Mouse (Mus musculus): Measurements from ENCODE around the gene Nek11.
A peak's percentile ranks its signal among the peaks of the same experiment; 100 is the strongest.

Gene Nek11

GRCm38 (mm10) chr9:105395218-105395627 is at the start of gene Nek11, which contains the start of gene Aste1:
Nek11 (minus strand) TSS chr9:105395524.
Aste1 (plus strand) TSS chr9:105395392.
- DNase-seq (ENCODE audit: low spot score in 2 of 2) = peak; percentile 88 to 93

- DNase-seq (ENCODE audit: low spot score in 2 of 2) = no peak
These were observed 13.2 kb upstream of the Nek11 start for GRCm38 (mm10) chr9:105408549-105408948.

DNA sequence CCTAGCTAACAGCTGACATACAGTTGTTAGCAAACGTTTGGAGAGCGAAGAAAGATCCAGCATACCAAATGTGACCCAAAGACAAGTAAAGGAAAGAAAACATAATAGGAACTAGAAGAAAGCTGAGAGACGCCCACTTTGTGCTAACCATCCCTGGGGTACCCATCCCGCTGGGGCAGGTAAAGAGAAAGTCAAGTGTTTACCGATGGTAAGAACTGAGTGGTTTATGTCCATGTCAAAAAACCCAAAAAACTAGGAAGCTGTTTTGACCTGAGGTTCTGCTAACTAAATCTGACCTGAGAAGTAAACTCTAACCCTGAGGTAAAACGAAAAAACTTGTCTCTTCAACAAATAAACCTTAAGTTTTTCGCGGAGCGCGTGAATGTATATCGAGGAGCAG is 604 bp downstream of the Nek11 start:
- DNase-seq (ENCODE audit: low spot score in 2 of 2) = no peak

GRCm38 (mm10) chr9:105390616-105391015 is 4.7 kb downstream of the Nek11 start:
- DNase-seq (ENCODE audit: low spot score in 2 of 2) = no peak

- DNase-seq (ENCODE audit: low spot score in 2 of 2) = peak in 1 of 2 experiments; percentile 56
These were observed 6.0 kb downstream of the Nek11 start for GRCm38 (mm10) chr9:105389289-105389688.

- DNase-seq (ENCODE audit: low spot score in 2 of 2) = no peak
These were observed 7.9 kb downstream of the Nek11 start for GRCm38 (mm10) chr9:105387403-105387802.

GRCm38 (mm10) chr9:105379533-105380145 is 15.7 kb downstream of the Nek11 start:
- DNase-seq (ENCODE audit: low spot score in 2 of 2) = no peak

DNA sequence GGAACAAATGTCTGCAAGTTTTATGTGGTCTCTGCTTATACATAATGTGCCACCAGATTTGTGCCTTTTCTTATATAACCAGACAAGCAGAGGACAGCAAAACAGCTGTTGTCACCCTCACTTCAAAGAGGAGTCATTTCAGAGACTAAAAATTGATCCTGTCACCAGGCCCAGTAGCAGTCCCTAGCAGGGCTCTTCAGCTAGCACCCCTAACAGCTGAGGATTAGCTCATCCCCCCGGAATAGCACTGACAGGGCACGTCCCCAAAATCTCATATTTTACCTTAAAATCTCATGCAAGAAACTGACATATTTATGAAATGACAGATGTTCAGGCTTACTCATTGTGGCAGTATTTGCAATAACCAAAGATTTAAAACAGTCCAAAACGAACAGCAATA is 17.7 kb downstream of the Nek11 start:
- DNase-seq (ENCODE audit: low spot score in 2 of 2) = no peak

GRCm38 (mm10) chr9:105376954-105377530 is 18.3 kb downstream of the Nek11 start:
- DNase-seq (ENCODE audit: low spot score in 2 of 2) = no peak

- no peak for DNase-seq (ENCODE audit: low spot score in 2 of 2)
These were observed 18.9 kb downstream of the Nek11 start for GRCm38 (mm10) chr9:105376411-105376810.

- DNase-seq (ENCODE audit: low spot score in 2 of 2) = no peak
These were observed 21.0 kb downstream of the Nek11 start for GRCm38 (mm10) chr9:105374361-105374760.

DNA sequence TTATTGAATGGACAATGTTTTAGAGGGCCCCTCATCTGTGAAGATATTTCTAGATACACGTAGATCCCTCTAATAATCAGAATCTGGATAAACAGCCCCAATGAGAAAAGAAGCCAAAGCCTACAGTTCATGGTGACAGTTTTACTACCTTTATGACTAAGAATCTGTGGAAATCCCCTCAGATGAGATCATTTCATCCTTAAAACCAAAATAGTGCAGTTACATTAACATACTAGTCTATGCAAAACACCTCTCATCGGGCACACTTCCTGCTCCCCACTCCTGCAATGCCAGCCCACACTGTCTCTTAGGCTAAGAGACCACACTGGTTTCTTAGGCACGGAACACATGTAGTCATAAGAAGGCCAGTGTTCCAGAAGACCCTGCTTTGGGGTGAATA is 26.7 kb downstream of the Nek11 start:
- no peak for DNase-seq (ENCODE audit: low spot score in 2 of 2)

- DNase-seq (ENCODE audit: low spot score in 2 of 2) = no peak
These were observed 29.1 kb downstream of the Nek11 start for GRCm38 (mm10) chr9:105366199-105366598.

- no peak for DNase-seq (ENCODE audit: low spot score in 2 of 2)
These were observed 31.6 kb downstream of the Nek11 start for GRCm38 (mm10) chr9:105363520-105364231.

DNA sequence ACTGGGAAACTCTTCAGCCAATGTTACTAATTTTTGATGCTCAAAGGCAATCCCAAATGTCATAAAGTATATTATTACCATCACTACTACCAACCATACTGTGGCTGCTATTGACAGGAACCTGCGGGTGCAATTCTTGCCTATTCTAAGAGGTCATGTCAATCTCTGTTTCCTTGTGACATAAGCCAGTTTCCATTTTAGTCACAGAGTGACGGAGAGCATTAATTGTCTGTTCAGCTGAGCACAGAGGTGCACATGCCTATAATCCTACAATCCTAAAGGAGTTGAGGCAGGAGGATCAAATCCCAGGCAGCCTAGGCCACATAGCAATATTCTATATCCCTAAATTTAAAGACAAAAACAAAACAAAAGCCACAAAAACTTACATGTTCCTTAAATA is 33.1 kb downstream of the Nek11 start:
- no peak for DNase-seq (ENCODE audit: low spot score in 2 of 2)

GRCm38 (mm10) chr9:105349034-105349433 is 46.3 kb downstream of the Nek11 start:
- DNase-seq (ENCODE audit: low spot score in 2 of 2) = no peak

- DNase-seq (ENCODE audit: low spot score in 2 of 2) = no peak
These were observed 46.9 kb downstream of the Nek11 start for GRCm38 (mm10) chr9:105348242-105349031.

DNA sequence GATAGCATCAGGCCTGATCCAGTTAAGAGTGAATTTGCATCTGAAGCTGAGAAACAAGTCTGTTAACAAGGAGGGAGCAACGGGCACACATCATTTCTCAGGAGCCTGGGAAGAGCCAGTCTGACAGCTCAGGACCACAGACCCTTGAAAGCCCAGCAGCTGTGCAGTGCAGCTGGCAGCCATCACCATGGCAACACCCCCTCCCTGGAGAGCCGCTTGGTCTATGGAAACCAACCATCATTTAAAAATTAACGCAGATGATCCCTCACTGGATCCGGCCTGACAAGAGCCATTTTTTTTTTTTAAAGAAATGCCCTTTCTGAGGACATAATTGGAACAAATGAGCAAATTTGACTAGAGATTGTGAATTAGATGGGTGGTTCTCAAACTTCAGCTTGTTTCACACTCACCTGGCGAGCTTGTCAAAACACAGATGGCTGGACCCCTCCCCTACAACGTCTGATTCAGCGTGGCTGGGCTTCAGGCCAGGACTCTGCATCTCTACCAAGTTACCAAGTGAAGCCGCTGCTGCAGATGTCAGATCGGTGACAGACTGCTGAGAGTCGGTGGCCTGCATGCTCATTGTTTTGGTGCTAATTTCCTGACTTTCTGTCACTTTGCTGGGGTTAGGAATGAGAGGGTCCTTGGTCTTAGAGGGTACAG is 52.2 kb downstream of the Nek11 start:
- no peak for DNase-seq (ENCODE audit: low spot score in 2 of 2)

- DNase-seq (ENCODE audit: low spot score in 2 of 2) = no peak
These were observed 52.8 kb downstream of the Nek11 start for GRCm38 (mm10) chr9:105342565-105342964.

GRCm38 (mm10) chr9:105332436-105333016 is 62.8 kb downstream of the Nek11 start:
- no peak for DNase-seq (ENCODE audit: low spot score in 2 of 2)

DNA sequence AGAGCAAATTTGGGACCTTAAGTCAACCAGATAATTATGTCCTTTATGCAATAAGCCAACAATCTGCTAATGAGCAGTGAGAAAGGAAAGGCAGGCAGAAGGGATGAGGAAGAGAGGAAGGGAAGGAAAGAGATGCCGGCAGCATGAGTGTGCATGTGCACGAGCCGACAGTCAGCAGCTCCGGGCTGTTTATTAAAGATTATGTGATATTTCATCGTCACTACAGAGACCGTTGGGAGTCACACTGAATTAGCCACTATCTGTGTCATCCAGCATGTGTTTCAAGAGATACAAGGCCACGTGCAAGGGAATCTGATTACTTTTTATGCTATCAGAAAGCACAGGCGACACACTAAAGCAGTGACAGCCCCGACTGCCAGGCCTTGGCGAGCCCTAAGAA is 73.5 kb downstream of the Nek11 start:
- DNase-seq (ENCODE audit: low spot score in 2 of 2) = no peak
